Mouse (Mus musculus) embryonic facial prominence, embryonic 12.5 days (tissue): ENCODE measurements around the gene Aatf. TPM values are rescaled to one million over a fixed set of nuclear protein-coding genes. Genes with fewer than 3 reads are reported as not detected.
A peak's percentile ranks its signal among the peaks of the same experiment; 100 is the strongest.

Experiments used
- ATAC-seq: fragments of 200-750 bp; cut with Nextera tagmentation; 2 replicates; pipeline ENCODE4 v1.8.0; 2017; ENCODE audit not compliant: insufficient number of reproducible peaks, insufficient read depth, low FRiP score, low TSS enrichment
- H3K27ac ChIP-seq: fragments of 300-500 bp; sonication (generic); 2 replicates; pipeline ENCODE4 v1.5.1; 2016; ENCODE audit warnings: mild to moderate bottlenecking
- H3K27me3 ChIP-seq: fragments of 300-500 bp; sonication (generic); 2 replicates; pipeline ENCODE4 v1.6.1; 2016; ENCODE audit warnings: mild to moderate bottlenecking, moderate library complexity
- H3K36me3 ChIP-seq: fragments of 300-500 bp; sonication (generic); 2 replicates; pipeline ENCODE4 v1.6.1; 2016; ENCODE audit warnings: mild to moderate bottlenecking
- H3K4me1 ChIP-seq: fragments of 300-500 bp; sonication (generic); 2 replicates; pipeline ENCODE4 v1.6.1; 2016
- H3K4me2 ChIP-seq: fragments of 300-500 bp; sonication (generic); replicated peaks from 2 replicates; pipeline ENCODE4 v1.6.1; 2016; ENCODE audit warnings: mild to moderate bottlenecking, moderate library complexity
- H3K4me3 ChIP-seq: fragments of 300-500 bp; sonication (generic); 2 replicates; pipeline ENCODE4 v1.5.1; 2016; ENCODE audit warnings: mild to moderate bottlenecking
- H3K9ac ChIP-seq: fragments of 300-500 bp; sonication (generic); 2 replicates; pipeline ENCODE4 v1.6.1; 2016; ENCODE audit warnings: mild to moderate bottlenecking, moderate library complexity
- H3K9me3 ChIP-seq: fragments of 300-500 bp; sonication (generic); 2 replicates; pipeline ENCODE4 v1.6.1; 2016; ENCODE audit warnings: mild to moderate bottlenecking, moderate library complexity
- WGBS: fragments of 180-500 bp; shearing (Covaris S2); methylation state at CpG from one replicate; pipeline ENCODE4 v1.1.7; 2016; 5-methylcytosine and 5-hydroxymethylcytosine counted together
- polyA plus RNA-seq: library from polyadenylated mRNA; unstranded; fragments of >200 nt; fragmentation: Nextera tagmentation; extraction: Ambion mirVana; gene quantifications from 2 replicates; pipeline ENCODE4 v1.2.1, GENCODE M21; 2016

Gene Aatf
- polyA plus RNA-seq, 1 experiment from 2014 or later, result 53.8 TPM

GRCm38 (mm10) chr11:84520269-84521070, 7.1 kb upstream of the Aatf start:
- Histone ChIP-seq H3K9me3 (no peaks in the 10 kb centered on the region), H3K4me2 (no peak overlapping the region), H3K4me3 (no peak overlapping the region), H3K36me3 (no peaks in the 10 kb centered on the region), H3K4me1 (peaks cover 11% of the 10 kb centered on the region), H3K27me3 (peaks cover 83% of the 10 kb centered on the region), H3K27ac (no peak overlapping the region), H3K9ac (no peak overlapping the region)
- 4% methylated on average over 31 of the region's 31 CpGs for WGBS
- ATAC-seq, result no peak

- no peak for ATAC-seq
- peaks cover 4% of the 10 kb centered on the region; the same call in 1 of the 2 replicates for H3K4me1 ChIP-seq
- 4% methylated on average over 34 of the region's 34 CpGs for WGBS
- H3K4me2 ChIP-seq, result no peak overlapping the region
- no peak overlapping the region for H3K9ac ChIP-seq
- H3K27me3 ChIP-seq, result peaks cover 84% of the 10 kb centered on the region
- no peak overlapping the region for H3K27ac ChIP-seq
- H3K4me3 ChIP-seq, result no peak overlapping the region
- H3K36me3 ChIP-seq, result no peaks in the 10 kb centered on the region
- H3K9me3 ChIP-seq, result no peaks in the 10 kb centered on the region
These were observed 6.4 kb upstream of the Aatf start for GRCm38 (mm10) chr11:84519576-84520268.

DNA sequence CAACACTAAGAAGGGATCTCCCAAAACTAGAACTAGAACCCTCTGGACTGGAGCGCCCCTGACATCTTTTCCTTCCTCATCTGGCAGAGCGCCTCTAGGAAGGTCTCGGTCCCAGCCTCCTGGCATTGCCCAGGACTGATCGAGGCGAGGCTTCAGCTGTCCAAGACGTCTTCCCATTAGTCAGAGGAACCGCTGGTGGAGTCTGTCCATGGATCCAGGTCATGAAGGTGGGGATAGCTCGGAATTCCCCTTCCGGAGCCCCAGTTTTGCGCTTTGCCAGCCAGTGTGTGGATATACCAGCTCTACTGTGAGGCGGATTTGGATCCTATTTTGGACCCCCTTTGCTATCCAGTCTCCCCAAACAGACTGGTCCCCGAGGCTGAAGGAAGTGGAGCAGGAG, 5.7 kb upstream of the Aatf start:
- no peak for ATAC-seq
- H3K4me3 ChIP-seq, result no peak overlapping the region
- peaks cover 85% of the 10 kb centered on the region for H3K27me3 ChIP-seq
- 0 out of 2 replicates have a peak, but pooled peaks cover 2% of the 10 kb centered on the region for H3K4me1 ChIP-seq
- no peak overlapping the region for H3K4me2 ChIP-seq
- no peaks in the 10 kb centered on the region for H3K36me3 ChIP-seq
- no peak overlapping the region for H3K9ac ChIP-seq
- no peak overlapping the region for H3K27ac ChIP-seq
- no peaks in the 10 kb centered on the region for H3K9me3 ChIP-seq
- 9% methylated on average over 12 of the region's 12 CpGs for WGBS

GRCm38 (mm10) chr11:84518261-84518660, 4.9 kb upstream of the Aatf start:
- Histone ChIP-seq H3K4me1 (0 out of 2 replicates have a peak, but pooled peaks cover 2% of the 10 kb centered on the region), H3K27ac (no peak overlapping the region), H3K4me3 (no peak overlapping the region), H3K36me3 (no peaks in the 10 kb centered on the region), H3K27me3 (peaks cover 77% of the 10 kb centered on the region), H3K4me2 (no peak overlapping the region), H3K9ac (no peak overlapping the region), H3K9me3 (no peaks in the 10 kb centered on the region)
- no peak for ATAC-seq
- WGBS, result 21% methylated on average over 5 of the region's 5 CpGs

DNA sequence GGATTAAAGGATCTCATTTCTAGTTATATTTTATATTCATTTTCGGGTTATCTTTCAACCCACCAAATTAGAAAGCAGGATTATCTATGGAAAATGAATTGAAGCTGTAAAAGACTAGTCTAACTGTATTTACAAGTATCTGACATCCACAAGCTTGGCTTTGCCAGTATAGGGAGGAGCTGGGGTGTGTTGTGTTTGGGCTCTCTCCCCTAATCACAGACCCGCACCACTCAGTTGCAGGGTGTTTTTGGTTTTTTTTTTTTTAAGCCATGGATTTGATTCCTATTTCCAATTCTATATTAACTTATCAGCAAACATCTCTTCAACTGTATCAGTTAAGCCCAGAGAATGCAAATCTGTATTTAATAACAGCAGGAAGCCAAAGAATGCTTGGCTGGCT, 4.1 kb upstream of the Aatf start:
- H3K27ac ChIP-seq, result no peak overlapping the region
- WGBS, result 13% methylated on average over 2 of the region's 2 CpGs
- H3K36me3 ChIP-seq, result no peaks in the 10 kb centered on the region
- H3K9ac ChIP-seq, result no peak overlapping the region
- H3K9me3 ChIP-seq, result no peaks in the 10 kb centered on the region
- peaks cover 69% of the 10 kb centered on the region for H3K27me3 ChIP-seq
- peaks cover 9% of the 10 kb centered on the region; the same call in 1 of the 2 replicates for H3K4me1 ChIP-seq
- H3K4me3 ChIP-seq, result no peak overlapping the region
- ATAC-seq, result no peak
- no peak overlapping the region for H3K4me2 ChIP-seq

GRCm38 (mm10) chr11:84516501-84517240, 3.3 kb upstream of the Aatf start:
- H3K4me1 ChIP-seq, result peaks cover 11% of the 10 kb centered on the region; the same call in 1 of the 2 replicates
- no peak overlapping the region for H3K9ac ChIP-seq
- H3K4me2 ChIP-seq, result no peak overlapping the region
- no peaks in the 10 kb centered on the region for H3K36me3 ChIP-seq
- no peak for ATAC-seq
- 7% methylated on average over 14 of the region's 14 CpGs for WGBS
- peaks cover 62% of the 10 kb centered on the region for H3K27me3 ChIP-seq
- H3K4me3 ChIP-seq, result no peak overlapping the region
- no peaks in the 10 kb centered on the region for H3K9me3 ChIP-seq
- H3K27ac ChIP-seq, result no peak overlapping the region

GRCm38 (mm10) chr11:84512031-84512430, 1.3 kb downstream of the Aatf start:
- Histone ChIP-seq H3K27ac (no peak overlapping the region), H3K36me3 (peaks cover 10% of the 10 kb centered on the region), H3K4me2 (peak overlapping the region; percentile 85), H3K9me3 (no peaks in the 10 kb centered on the region), H3K4me3 (no peak overlapping the region), H3K4me1 (peaks cover 9% of the 10 kb centered on the region; the same call in 1 of the 2 replicates), H3K9ac (no peak overlapping the region), H3K27me3 (peaks cover 25% of the 10 kb centered on the region)
- 82% methylated on average over 1 of the region's 1 CpGs for WGBS
- ATAC-seq, result no peak

- H3K4me1 ChIP-seq, result no peaks in the 10 kb centered on the region
- H3K27ac ChIP-seq, result no peak overlapping the region
- 97% methylated on average over 1 of the region's 1 CpGs for WGBS
- H3K4me2 ChIP-seq, result no peak overlapping the region
- no peak for ATAC-seq
- no peaks in the 10 kb centered on the region for H3K9me3 ChIP-seq
- H3K4me3 ChIP-seq, result no peak overlapping the region
- peaks cover 17% of the 10 kb centered on the region for H3K36me3 ChIP-seq
- no peaks in the 10 kb centered on the region for H3K27me3 ChIP-seq
- H3K9ac ChIP-seq, result no peak overlapping the region
These were observed 9.0 kb downstream of the Aatf start for GRCm38 (mm10) chr11:84504296-84504695.

DNA sequence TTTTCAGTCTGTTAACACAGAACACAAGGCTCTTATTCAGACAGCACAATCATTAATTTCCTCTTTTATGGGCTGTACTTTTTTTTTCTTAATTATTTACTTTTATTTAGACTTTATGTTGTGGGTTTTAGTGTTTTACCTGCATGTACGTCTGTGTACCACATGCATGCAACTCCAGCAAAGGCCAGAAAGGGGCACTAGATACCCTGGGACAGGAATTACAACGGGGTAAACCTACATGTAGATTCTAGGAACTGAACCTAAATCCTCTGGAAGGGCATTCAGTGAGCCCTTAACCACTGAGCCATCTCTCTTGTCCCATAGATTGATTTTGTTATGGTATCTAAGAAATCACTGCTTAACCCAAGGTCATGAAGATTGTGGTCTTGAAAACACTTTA, 15.4 kb downstream of the Aatf start:
- H3K4me2 ChIP-seq, result no peak overlapping the region
- no peak overlapping the region for H3K9ac ChIP-seq
- 67% methylated on average over 2 of the region's 2 CpGs for WGBS
- H3K27me3 ChIP-seq, result no peaks in the 10 kb centered on the region
- peaks cover 14% of the 10 kb centered on the region for H3K36me3 ChIP-seq
- H3K4me3 ChIP-seq, result no peak overlapping the region
- no peaks in the 10 kb centered on the region for H3K4me1 ChIP-seq
- no peaks in the 10 kb centered on the region for H3K9me3 ChIP-seq
- no peak for ATAC-seq
- no peak overlapping the region for H3K27ac ChIP-seq

- Histone ChIP-seq H3K27me3 (no peaks in the 10 kb centered on the region), H3K4me2 (no peak overlapping the region), H3K36me3 (peaks cover 14% of the 10 kb centered on the region), H3K9ac (no peak overlapping the region), H3K4me1 (no peaks in the 10 kb centered on the region), H3K9me3 (no peaks in the 10 kb centered on the region), H3K27ac (no peak overlapping the region), H3K4me3 (no peak overlapping the region)
- no peak for ATAC-seq
These were observed 16.4 kb downstream of the Aatf start for GRCm38 (mm10) chr11:84496901-84497300.

GRCm38 (mm10) chr11:84495774-84496173, 17.5 kb downstream of the Aatf start:
- H3K27me3 ChIP-seq, result no peaks in the 10 kb centered on the region
- H3K9me3 ChIP-seq, result no peaks in the 10 kb centered on the region

More at GRCm38 (mm10) chr11:84495774-84496173, 17.5 kb downstream of the Aatf start:
- no peaks in the 10 kb centered on the region for H3K4me1 ChIP-seq
- peaks cover 21% of the 10 kb centered on the region for H3K36me3 ChIP-seq
- no peak for ATAC-seq
- H3K4me3 ChIP-seq, result no peak overlapping the region
- no peak overlapping the region for H3K4me2 ChIP-seq
- WGBS, result 75% methylated on average over 4 of the region's 4 CpGs
- no peak overlapping the region for H3K27ac ChIP-seq
- H3K9ac ChIP-seq, result no peak overlapping the region
